Mouse (Mus musculus): ENCODE data around the gene Nhlrc1. TPM values are rescaled to one million over a fixed set of nuclear protein-coding genes. Genes with fewer than 3 reads are reported as not detected.

The Nhlrc1 gene
- polyA plus RNA-seq, 1 experiment from 2014 or later = 2.9 TPM

Other genes starting within 250 kb of the Nhlrc1 start
- gene Kif13a, start 85.0 kb downstream of the Nhlrc1 start, polyA plus RNA-seq (2016; fragmentation: Nextera tagmentation; extraction: Ambion mirVana) = 29.1 and 46.4 TPM in 2 replicates
- 7.9 and 9.2 TPM in 2 replicates for gene Kdm1b, start 28.6 kb upstream of the Nhlrc1 start, polyA plus RNA-seq (2016; fragmentation: Nextera tagmentation; extraction: Ambion mirVana)
- 16.3 and 21.1 TPM in 2 replicates for gene Tpmt, start 29.9 kb upstream of the Nhlrc1 start, polyA plus RNA-seq (2016; fragmentation: Nextera tagmentation; extraction: Ambion mirVana)
- 167 and 249 TPM in 2 replicates for gene Dek, start 91.4 kb upstream of the Nhlrc1 start, polyA plus RNA-seq (2016; fragmentation: Nextera tagmentation; extraction: Ambion mirVana)
- 0.98 and 1.6 TPM in 2 replicates for gene Rnf144b, start 107.8 kb upstream of the Nhlrc1 start, polyA plus RNA-seq (2016; fragmentation: Nextera tagmentation; extraction: Ambion mirVana)

All from heart, embryonic 10.5 days (tissue).